Mouse (Mus musculus) activated CD4-positive, CD25-positive, alpha-beta regulatory T cell, adult 4 months (primary cell): Measurements from ENCODE around the gene F8. TPM values are rescaled to one million over a fixed set of nuclear protein-coding genes. Genes with fewer than 3 reads are reported as not detected.

Source experiments
- ATAC-seq: one replicate; pipeline ENCODE4 v1.8.0; 2017
- polyA plus RNA-seq, 2 experiments: library from polyadenylated mRNA; unstranded; fragments of 100-300 nt; shearing (Covaris generic); gene quantifications; one replicate each; pipeline ENCODE4 v1.2.1; 2017

F8 gene
- polyA plus RNA-seq, 2 experiments from 2014 or later: 0.86 to 1.1 TPM

DNA sequence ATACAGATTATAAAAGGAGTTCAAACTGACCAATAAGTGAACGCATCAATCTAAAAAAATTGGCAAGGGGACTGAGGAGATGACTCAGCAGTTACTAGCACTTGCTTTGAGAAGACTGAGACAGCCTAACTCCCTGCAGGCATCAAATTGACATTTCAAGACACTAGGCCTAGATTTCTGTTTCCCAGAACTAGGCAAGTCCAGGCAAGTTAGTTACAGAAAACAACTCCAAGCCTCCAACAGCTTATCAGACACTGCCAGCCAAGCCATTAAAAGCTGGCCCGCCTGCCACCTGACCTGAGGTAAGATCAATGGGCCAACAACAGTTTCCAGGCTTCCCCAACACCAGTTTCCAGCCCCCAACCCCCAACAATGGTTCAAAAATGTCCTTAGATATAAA, 244.7 kb downstream of the F8 start:
- ATAC-seq: no peak

DNA sequence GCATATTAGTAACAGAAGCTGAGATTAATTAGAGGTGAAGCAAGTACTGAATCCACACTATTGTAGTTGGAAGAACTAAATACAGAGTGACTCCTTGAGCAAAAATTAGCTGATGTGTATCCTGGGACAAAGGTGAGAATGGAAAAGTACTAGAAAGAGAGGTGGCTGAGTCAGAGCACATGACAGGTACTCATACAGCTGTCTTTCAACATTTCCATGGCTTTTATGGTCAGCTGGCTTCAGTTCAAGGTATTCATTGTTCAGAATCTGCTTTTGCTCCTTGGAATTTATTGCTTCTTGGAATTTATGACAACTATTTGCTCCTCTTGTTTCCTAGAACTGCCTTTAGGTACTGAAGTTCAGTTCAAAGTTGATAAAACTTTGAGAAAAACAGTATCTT, 245.5 kb downstream of the F8 start:
- ATAC-seq: no peak

DNA sequence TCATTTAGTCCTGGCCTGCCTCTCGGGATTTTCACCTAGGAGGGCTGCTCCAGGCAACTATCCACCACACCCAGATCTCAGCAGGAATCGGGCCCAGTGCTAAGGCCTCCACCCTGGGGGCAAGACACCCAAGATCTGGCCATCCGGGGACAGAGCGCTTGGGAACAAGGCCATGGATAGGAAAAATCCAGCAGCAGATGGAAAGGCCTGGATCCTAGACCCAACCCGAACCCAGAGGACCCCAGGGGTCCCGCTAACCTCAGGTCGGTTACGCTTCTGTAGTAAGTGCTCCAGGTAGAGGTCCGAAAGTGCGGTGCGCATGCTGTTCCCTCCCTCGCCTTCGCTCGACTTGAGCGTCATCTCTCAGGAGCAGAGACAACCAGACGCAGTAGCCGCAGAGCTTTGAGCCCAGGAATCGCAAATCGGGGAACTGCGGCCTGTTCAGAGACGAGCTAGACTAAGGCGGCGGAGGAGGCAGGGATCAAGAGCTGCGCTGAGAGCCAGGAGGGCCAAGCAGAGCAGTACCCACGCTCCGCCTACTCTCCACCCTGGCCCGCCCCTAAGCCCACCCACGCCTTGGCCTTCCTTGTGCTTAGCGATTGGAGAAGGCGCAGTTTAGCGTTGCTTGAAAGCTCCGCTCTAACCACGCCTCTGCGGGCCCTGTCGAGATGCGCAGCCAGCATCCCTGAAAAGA, 251.8 kb downstream of the F8 start, which contains the start of gene Mpp1:
Gene Mpp1 (minus strand): TSS at position 550 of the 694 bp plus-strand sequence.
- peak; percentile 89 for ATAC-seq

DNA sequence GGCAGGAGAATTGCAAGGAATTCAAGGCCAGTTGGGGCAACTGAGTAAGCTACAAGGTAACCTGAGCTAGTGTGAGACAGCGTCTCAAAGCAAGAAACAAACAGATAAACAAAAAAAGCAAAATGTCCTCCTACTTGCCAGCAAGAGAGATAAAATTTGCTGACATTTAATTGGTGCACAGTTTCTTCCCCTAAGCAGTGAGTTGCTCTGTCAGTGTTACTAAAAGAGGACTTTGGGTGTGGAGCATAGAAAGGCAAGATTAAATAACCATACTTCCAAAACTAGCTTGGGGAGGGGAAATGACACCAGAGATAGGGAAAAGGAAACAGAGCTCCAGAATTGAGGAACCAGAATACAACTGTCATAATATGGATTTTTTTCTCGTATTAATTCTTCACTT, 252.9 kb downstream of the F8 start:
- no peak for ATAC-seq

DNA sequence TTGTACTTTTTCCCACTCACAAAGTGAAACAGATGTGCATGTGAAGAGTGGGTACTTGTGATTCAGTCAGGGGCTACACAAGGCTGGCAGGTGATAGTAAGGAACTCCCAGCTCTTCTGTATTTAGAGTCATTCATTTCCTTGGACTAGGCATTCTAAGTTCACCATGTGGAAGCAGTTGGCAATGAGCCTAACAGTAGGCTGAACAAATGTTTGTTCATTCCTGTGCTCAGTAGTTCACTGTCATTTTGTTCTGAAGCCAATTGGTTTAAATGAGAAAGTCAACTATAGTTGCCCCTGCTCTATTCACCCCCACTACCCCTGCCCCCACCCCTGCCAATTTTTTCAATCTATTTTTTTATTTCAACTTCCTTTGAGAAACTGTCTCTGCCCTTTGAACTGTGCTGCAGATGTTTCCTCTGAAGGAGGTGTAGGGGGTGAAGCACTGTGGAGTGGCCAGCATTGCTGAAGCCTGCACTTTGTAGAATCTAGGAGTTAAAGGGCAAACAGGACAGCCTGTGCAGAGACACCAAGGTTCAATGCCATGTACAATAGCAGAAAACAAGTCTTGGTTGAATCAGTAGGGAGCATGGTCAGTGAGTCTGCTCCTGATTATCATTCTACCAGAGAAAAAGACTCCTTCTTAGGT, 254.0 kb downstream of the F8 start:
- ATAC-seq: peak; percentile 28

DNA sequence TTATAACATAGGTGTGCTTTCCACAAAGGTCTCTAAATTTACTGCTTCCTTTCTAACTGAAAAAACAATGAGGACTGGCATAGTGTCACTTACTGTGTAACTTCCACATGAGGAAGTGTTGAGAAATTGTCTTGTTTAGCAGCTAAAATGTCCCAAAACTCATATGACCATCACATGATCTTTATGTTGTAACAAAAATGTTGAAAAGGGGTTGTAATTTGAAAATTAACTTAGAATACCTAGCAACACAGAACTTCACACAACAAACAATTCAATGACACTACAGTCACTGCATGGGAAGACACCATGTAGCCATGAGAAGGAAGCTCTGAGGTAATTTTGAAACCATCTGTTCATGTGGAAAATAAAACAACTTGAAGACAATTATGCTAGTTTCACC, 255.5 kb downstream of the F8 start:
- no peak for ATAC-seq

DNA sequence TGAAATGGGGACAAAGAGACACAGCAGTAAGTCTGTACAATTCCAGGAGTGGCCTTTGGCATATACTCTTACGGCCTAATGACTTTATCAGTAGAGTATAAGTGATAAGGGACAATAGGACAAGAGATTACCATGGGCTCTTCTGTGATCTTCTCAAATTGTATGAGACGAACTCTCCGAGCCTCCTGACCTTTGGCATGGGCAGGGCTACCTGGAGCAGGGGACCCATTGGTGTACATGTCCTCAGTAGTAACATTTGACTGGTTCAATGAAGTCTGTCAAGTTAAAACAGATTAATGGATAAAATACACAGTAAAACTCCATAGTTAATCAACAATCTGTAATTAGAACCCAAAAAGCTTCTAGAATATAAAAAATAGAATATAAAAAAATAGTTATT, 256.8 kb downstream of the F8 start:
- no peak for ATAC-seq

Other genes with a start within 250 kb of the F8 start
- not detected for gene Smim9, start 218.8 kb downstream of the F8 start, polyA plus RNA-seq
- 100 to 1,000 TPM in 1 of 2 experiments, 10 to 100 TPM in 1; 81.2 to 141 TPM for gene Fundc2, start 216 bp downstream of the F8 start, polyA plus RNA-seq
- gene Cmc4, start 34.0 kb upstream of the F8 start, polyA plus RNA-seq: 10 to 100 TPM; 20.7 to 23.5 TPM
- 1 to 10 TPM; 8.4 to 8.8 TPM for gene Mtcp1, start 34.0 kb upstream of the F8 start, polyA plus RNA-seq
- 10 to 100 TPM; 58.3 to 60.1 TPM for gene Brcc3, start 34.0 kb upstream of the F8 start, polyA plus RNA-seq
- 100 to 1,000 TPM; 134 to 147 TPM for gene Vbp1, start 131.7 kb upstream of the F8 start, polyA plus RNA-seq
- gene Rab39b, start 195.6 kb upstream of the F8 start, polyA plus RNA-seq: 1 to 10 TPM; 2.0 to 2.5 TPM